Mouse (Mus musculus): ENCODE measurements at regions not wholly inside any gene's neighbourhood (a gene's known extent, or its start where the extent isn't known, plus 50 kb on each side); places are given as distances from the start of the nearest gene placed in this dataset.
A peak's percentile ranks its signal among the peaks of the same experiment; 100 is the strongest.
"Not testable (repeated sequence)": the region's sequence is repeated elsewhere in the genome, so short reads cannot be mapped to it uniquely, and the experiment has no call there.

- no peaks in the 10 kb centered on the region for H3K27me3 ChIP-seq (ENCODE audit: control insufficient read depth, insufficient read depth, low read length)
- no peak for ATAC-seq (ENCODE audit: low FRiP score, low TSS enrichment)
- H3K36me3 ChIP-seq (ENCODE audit: control insufficient read depth, insufficient read depth, low read length) = no peaks in the 10 kb centered on the region
Observed at GRCm38 (mm10) chr14:58306832-58307521, 236.6 kb downstream of the Fgf9 start.

GRCm38 (mm10) chr14:58300411-58300887 is 230.1 kb downstream of the Fgf9 start:
- H3K27ac ChIP-seq (ENCODE audit: low read depth, low read length) = no peak overlapping the region
- no peaks in the 10 kb centered on the region for H3K4me1 ChIP-seq (ENCODE audit: control insufficient read depth, insufficient read depth, low read length)
- WGBS = 54% methylated on average over 10 of the region's 10 CpGs
- H3K36me3 ChIP-seq (ENCODE audit: control insufficient read depth, insufficient read depth, low read length) = no peaks in the 10 kb centered on the region
- H3K4me2 ChIP-seq (replicated peaks; ENCODE audit: low read depth, low read length) = no peak overlapping the region
- H3K27me3 ChIP-seq (ENCODE audit: control insufficient read depth, insufficient read depth, low read length) = no peaks in the 10 kb centered on the region
- ATAC-seq (ENCODE audit: low FRiP score, low TSS enrichment) = no peak
- H3K9ac ChIP-seq (ENCODE audit: low read depth, low read length) = no peak overlapping the region
- H3K9me3 ChIP-seq (ENCODE audit: control insufficient read depth, low read length) = no peaks in the 10 kb centered on the region
- H3K4me3 ChIP-seq (ENCODE audit: low read length) = no peak overlapping the region

More at GRCm38 (mm10) chr14:58306832-58307521, 236.6 kb downstream of the Fgf9 start:
- 88% methylated on average over 11 of the region's 11 CpGs for WGBS
- Histone ChIP-seq H3K9me3 (ENCODE audit: control insufficient read depth, low read length) (no peaks in the 10 kb centered on the region), H3K4me3 (ENCODE audit: low read length) (no peak overlapping the region), H3K4me2 (replicated peaks; ENCODE audit: low read depth, low read length) (no peak overlapping the region), H3K9ac (ENCODE audit: low read depth, low read length) (no peak overlapping the region), H3K27ac (ENCODE audit: low read depth, low read length) (no peak overlapping the region), H3K4me1 (ENCODE audit: control insufficient read depth, insufficient read depth, low read length) (no peaks in the 10 kb centered on the region)

- Histone ChIP-seq H3K4me3 (ENCODE audit: low read length) (no peak overlapping the region), H3K9me3 (ENCODE audit: control insufficient read depth, low read length) (no peaks in the 10 kb centered on the region), H3K9ac (ENCODE audit: low read depth, low read length) (no peak overlapping the region), H3K4me1 (ENCODE audit: control insufficient read depth, insufficient read depth, low read length) (no peaks in the 10 kb centered on the region), H3K27me3 (ENCODE audit: control insufficient read depth, insufficient read depth, low read length) (no peaks in the 10 kb centered on the region), H3K36me3 (ENCODE audit: control insufficient read depth, insufficient read depth, low read length) (no peaks in the 10 kb centered on the region), H3K4me2 (replicated peaks; ENCODE audit: low read depth, low read length) (no peak overlapping the region), H3K27ac (ENCODE audit: low read depth, low read length) (no peak overlapping the region)
- WGBS = 73% methylated on average over 13 of the region's 13 CpGs
- ATAC-seq (ENCODE audit: low FRiP score, low TSS enrichment) = no peak
Observed at GRCm38 (mm10) chr14:58286007-58286525, 215.7 kb downstream of the Fgf9 start.

- WGBS = 78% methylated on average over 15 of the region's 15 CpGs
- Histone ChIP-seq H3K4me2 (replicated peaks; ENCODE audit: low read depth, low read length) (no peak overlapping the region), H3K4me3 (ENCODE audit: low read length) (no peak overlapping the region)
Observed at GRCm38 (mm10) chr14:58282708-58283290, 212.5 kb downstream of the Fgf9 start.

GRCm38 (mm10) chr14:58282264-58282663 is 211.9 kb downstream of the Fgf9 start:
- no peak overlapping the region for H3K4me3 ChIP-seq (ENCODE audit: low read length)
- no peak overlapping the region for H3K4me2 ChIP-seq (replicated peaks; ENCODE audit: low read depth, low read length)
- 89% methylated on average over 3 of the region's 3 CpGs for WGBS

More at GRCm38 (mm10) chr14:58282708-58283290, 212.5 kb downstream of the Fgf9 start:
- peaks cover 4% of the 10 kb centered on the region; the same call in 1 of the 2 replicates for H3K9me3 ChIP-seq (ENCODE audit: control insufficient read depth, low read length)
- H3K9ac ChIP-seq (ENCODE audit: low read depth, low read length) = no peak overlapping the region
- H3K36me3 ChIP-seq (ENCODE audit: control insufficient read depth, insufficient read depth, low read length) = no peaks in the 10 kb centered on the region
- no peaks in the 10 kb centered on the region for H3K4me1 ChIP-seq (ENCODE audit: control insufficient read depth, insufficient read depth, low read length)
- no peaks in the 10 kb centered on the region for H3K27me3 ChIP-seq (ENCODE audit: control insufficient read depth, insufficient read depth, low read length)
- H3K27ac ChIP-seq (ENCODE audit: low read depth, low read length) = no peak overlapping the region
- ATAC-seq (ENCODE audit: low FRiP score, low TSS enrichment) = no peak

GRCm38 (mm10) chr14:58274440-58274839 is 204.1 kb downstream of the Fgf9 start:
- peak; percentile 76; the same call in 1 of the 2 replicates for ATAC-seq (ENCODE audit: low FRiP score, low TSS enrichment)
- not testable (repeated sequence) for H3K27me3 ChIP-seq (ENCODE audit: control insufficient read depth, insufficient read depth, low read length); H3K4me2 ChIP-seq (replicated peaks; ENCODE audit: low read depth, low read length); H3K4me1 ChIP-seq (ENCODE audit: control insufficient read depth, insufficient read depth, low read length); H3K4me3 ChIP-seq (ENCODE audit: low read length); H3K27ac ChIP-seq (ENCODE audit: low read depth, low read length); H3K9me3 ChIP-seq (ENCODE audit: control insufficient read depth, low read length); H3K9ac ChIP-seq (ENCODE audit: low read depth, low read length); H3K36me3 ChIP-seq (ENCODE audit: control insufficient read depth, insufficient read depth, low read length)
- 26% methylated on average over 2 of the region's 2 CpGs for WGBS

More at GRCm38 (mm10) chr14:58282264-58282663, 211.9 kb downstream of the Fgf9 start:
- H3K27ac ChIP-seq (ENCODE audit: low read depth, low read length) = no peak overlapping the region
- H3K27me3 ChIP-seq (ENCODE audit: control insufficient read depth, insufficient read depth, low read length) = no peaks in the 10 kb centered on the region
- ATAC-seq (ENCODE audit: low FRiP score, low TSS enrichment) = no peak
- H3K9ac ChIP-seq (ENCODE audit: low read depth, low read length) = no peak overlapping the region
- H3K4me1 ChIP-seq (ENCODE audit: control insufficient read depth, insufficient read depth, low read length) = no peaks in the 10 kb centered on the region
- H3K36me3 ChIP-seq (ENCODE audit: control insufficient read depth, insufficient read depth, low read length) = no peaks in the 10 kb centered on the region
- peaks cover 4% of the 10 kb centered on the region; the same call in 1 of the 2 replicates for H3K9me3 ChIP-seq (ENCODE audit: control insufficient read depth, low read length)

- H3K36me3 ChIP-seq (ENCODE audit: control insufficient read depth, insufficient read depth, low read length) = no peaks in the 10 kb centered on the region
- H3K9ac ChIP-seq (ENCODE audit: low read depth, low read length) = no peak overlapping the region
- WGBS = 32% methylated on average over 10 of the region's 10 CpGs
- H3K4me2 ChIP-seq (replicated peaks; ENCODE audit: low read depth, low read length) = no peak overlapping the region
- H3K4me3 ChIP-seq (ENCODE audit: low read length) = no peak overlapping the region
- H3K4me1 ChIP-seq (ENCODE audit: control insufficient read depth, insufficient read depth, low read length) = peaks cover 10% of the 10 kb centered on the region; the same call in 1 of the 2 replicates
- H3K27ac ChIP-seq (ENCODE audit: low read depth, low read length) = no peak overlapping the region
- peak; percentile 88 for ATAC-seq (ENCODE audit: low FRiP score, low TSS enrichment)
- no peaks in the 10 kb centered on the region for H3K27me3 ChIP-seq (ENCODE audit: control insufficient read depth, insufficient read depth, low read length)
- H3K9me3 ChIP-seq (ENCODE audit: control insufficient read depth, low read length) = no peaks in the 10 kb centered on the region
Observed at GRCm38 (mm10) chr14:58273693-58274419, 203.5 kb downstream of the Fgf9 start.

GRCm38 (mm10) chr14:58265373-58265772 is 195.0 kb downstream of the Fgf9 start:
- Histone ChIP-seq H3K9ac (ENCODE audit: low read depth, low read length) (no peak overlapping the region), H3K27me3 (ENCODE audit: control insufficient read depth, insufficient read depth, low read length) (no peaks in the 10 kb centered on the region), H3K27ac (ENCODE audit: low read depth, low read length) (no peak overlapping the region; the same call in 1 of the 2 replicates), H3K4me2 (replicated peaks; ENCODE audit: low read depth, low read length) (no peak overlapping the region), H3K36me3 (ENCODE audit: control insufficient read depth, insufficient read depth, low read length) (no peaks in the 10 kb centered on the region), H3K4me1 (ENCODE audit: control insufficient read depth, insufficient read depth, low read length) (peaks cover 10% of the 10 kb centered on the region), H3K9me3 (ENCODE audit: control insufficient read depth, low read length) (no peaks in the 10 kb centered on the region), H3K4me3 (ENCODE audit: low read length) (no peak overlapping the region)
- ATAC-seq (ENCODE audit: low FRiP score, low TSS enrichment) = no peak
- 8% methylated on average over 7 of the region's 7 CpGs for WGBS
